Mouse (Mus musculus) megakaryocyte-erythroid progenitor cell, adult 5-6 weeks (primary cell): ENCODE results near the gene Iqgap3. TPM values are rescaled to one million over a fixed set of nuclear protein-coding genes. Genes with fewer than 3 reads are reported as not detected.

Experiments
- ATAC-seq: replicated peaks from 2 replicates; pipeline ENCODE4 v1.8.0; 2016; ENCODE audit warnings: mild to moderate bottlenecking, inconsistent platforms; ENCODE audit not compliant: severe bottlenecking, poor library complexity, low FRiP score, low TSS enrichment
- total RNA-seq, 2 experiments: library from RNA; stranded (forward) in 1 of 2; stranded (reverse) in 1 of 2; fragments of 200-1000, 215-1000 nt in 1 of 2; fragments of >200 nt in 1 of 2; fragmentation: Nextera tagmentation in 1 of 2; gene quantifications; 2 replicates each; pipeline ENCODE4 v1.2.3; 2014 to 2017

Iqgap3 gene
- total RNA-seq, 2 experiments from 2014 or later, result 15.2 to 16.0 TPM

DNA sequence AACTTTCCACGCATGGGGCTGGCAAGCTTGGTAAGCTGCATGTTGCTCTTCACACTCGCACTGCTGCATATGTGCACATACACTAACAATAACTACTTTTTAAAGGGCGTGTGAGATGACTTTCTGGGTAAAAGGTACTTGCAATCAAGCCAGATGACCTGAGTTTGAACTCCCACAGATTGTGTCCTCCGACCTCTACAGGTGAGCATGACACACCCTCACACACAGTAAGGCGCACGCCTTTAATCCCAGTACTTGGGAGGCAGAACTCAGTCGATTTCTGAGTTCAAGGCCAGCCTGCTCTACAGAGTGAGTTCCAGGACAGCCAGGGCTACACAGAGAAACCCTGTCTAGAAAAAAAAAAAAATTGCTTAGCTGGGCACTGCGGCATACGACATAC lies 54.6 kb downstream of the Iqgap3 start:
- no peak for ATAC-seq

DNA sequence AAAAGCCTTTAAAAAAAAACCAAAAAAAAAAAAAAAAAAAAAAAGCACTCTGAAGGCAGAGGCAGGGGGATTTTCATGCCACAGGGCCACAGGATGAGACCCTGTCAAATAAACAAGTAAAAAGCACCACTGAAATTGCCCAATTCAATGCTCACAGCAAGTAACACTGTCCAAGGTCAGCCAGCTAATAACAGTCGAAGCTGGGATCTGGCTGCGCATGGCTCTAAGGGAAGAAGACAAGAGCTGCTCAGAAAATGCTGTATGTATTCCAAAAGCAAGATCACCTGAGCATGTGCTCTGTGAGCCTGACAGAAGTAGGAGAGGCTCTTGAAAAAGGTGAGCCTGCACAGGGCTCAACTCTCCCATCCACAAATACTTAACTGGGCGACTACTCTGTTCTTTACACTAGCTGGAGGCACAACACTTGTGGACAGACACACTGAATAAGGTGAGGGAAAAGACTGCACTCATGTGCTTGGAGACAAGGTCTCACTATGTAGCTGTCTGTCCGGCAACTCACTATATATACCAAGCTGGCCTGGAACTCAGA lies 55.2 kb downstream of the Iqgap3 start:
- no peak for ATAC-seq

- ATAC-seq, result no peak
Measured at GRCm38 (mm10) chr3:88137821-88138220, 56.0 kb downstream of the Iqgap3 start.

GRCm38 (mm10) chr3:88138336-88139242 lies 56.8 kb downstream of the Iqgap3 start:
- peak; percentile 76 for ATAC-seq

- ATAC-seq, result no peak
Measured at GRCm38 (mm10) chr3:88139243-88140177, 57.7 kb downstream of the Iqgap3 start.

DNA sequence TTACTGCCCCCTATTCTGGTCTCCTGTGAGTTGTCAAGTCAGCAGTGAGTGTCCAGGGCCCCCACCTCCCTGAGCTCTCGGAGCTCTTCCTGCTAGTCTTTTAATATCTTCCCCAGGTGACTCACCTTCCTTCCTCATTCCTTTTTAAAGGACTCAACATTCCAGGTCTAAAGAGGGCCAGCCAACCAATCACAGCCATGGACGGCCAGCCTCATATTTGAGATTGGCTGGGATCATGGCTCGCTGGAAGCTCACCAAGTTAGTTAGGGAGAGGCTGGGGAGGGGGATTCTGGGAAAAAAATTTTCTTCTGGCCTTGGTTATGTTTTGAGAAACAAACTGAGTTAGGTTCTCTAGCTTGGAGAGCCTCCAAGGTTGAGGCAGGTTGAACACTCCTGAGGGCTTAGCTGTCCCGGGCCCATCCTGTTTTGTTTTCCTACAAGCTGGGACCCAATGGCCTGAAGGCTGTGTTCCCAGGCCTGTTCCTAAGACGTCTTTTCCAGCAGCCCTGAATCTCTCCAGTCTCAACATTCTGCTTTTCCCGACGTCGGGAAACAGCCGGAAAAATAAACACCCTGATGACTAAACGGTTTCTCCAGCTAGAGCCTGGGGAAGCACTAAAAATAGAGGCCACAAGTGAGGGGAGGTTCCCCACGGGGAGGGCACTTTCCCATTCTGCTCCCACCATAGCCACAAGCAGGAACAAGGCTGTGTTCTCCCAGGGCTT lies 58.6 kb downstream of the Iqgap3 start:
- ATAC-seq, result no peak

DNA sequence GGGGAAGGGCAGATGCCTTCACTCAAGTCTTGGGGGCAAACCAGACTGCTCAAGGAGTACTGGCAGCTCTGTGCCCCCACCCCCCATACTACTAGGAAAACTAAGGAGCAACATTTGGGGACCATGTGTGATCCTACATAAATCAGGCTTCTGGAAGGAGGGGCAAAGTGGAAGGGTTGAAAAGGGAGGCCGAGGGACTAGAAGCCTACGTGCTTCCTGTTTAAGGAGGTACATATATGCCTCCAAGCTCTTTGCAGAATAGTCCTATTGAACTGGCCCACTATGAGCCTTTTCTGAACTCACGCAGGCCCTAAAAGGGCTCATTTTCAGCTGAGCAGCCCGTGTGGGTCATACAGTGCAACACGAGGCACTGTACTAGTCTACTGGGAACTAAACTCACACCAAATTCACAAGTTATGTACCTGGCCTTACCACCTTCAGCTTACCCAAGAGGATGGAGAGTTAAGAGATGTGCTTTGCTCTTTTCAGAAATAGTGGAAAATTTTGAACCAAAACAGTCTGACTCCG lies 59.2 kb downstream of the Iqgap3 start:
- no peak for ATAC-seq

- no peak for ATAC-seq
Measured at GRCm38 (mm10) chr3:88141439-88141786, 59.6 kb downstream of the Iqgap3 start.

DNA sequence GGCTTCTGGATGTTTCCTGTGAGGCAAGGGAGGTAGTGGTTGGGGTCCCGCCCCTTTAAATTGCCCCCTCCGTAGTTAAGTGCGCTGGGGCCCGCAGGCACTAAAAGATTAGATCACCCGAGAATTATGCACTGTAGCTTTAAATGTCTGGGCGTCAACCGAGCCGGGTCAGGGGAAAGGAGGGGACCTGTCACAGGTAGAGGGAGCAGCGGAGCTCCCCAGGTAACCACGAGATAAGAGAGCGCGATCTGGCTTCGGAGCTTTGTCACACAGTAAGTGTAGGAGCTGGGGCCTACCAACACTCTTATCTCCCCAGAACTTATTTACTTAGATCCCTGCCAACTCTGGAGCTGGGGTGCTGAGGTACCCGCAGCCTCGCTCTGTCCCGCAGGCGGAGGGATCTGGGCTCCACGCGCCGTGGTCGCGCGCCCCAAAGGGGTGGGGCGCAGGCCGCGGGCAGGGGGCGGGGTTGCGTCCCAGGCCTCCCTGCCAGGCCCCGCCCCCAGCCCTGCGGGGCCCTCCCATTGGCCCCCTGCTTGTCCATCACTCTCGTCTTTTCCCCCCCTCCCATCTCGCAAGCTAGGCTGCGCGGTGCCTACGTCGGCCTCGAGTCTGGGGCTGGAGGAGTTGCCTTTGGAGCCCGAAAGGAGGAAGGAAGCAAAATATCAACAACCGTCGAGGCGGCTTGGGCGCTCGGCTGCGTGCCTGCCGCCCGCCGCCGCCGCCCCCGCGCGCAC lies 60.2 kb downstream of the Iqgap3 start, which contains the start of gene Mef2d:
Gene Mef2d (plus strand): TSS at position 586 of the 737 bp plus-strand sequence.
- ATAC-seq, result peak; percentile 64

GRCm38 (mm10) chr3:88142546-88142915 lies 60.8 kb downstream of the Iqgap3 start:
- ATAC-seq, result no peak

DNA sequence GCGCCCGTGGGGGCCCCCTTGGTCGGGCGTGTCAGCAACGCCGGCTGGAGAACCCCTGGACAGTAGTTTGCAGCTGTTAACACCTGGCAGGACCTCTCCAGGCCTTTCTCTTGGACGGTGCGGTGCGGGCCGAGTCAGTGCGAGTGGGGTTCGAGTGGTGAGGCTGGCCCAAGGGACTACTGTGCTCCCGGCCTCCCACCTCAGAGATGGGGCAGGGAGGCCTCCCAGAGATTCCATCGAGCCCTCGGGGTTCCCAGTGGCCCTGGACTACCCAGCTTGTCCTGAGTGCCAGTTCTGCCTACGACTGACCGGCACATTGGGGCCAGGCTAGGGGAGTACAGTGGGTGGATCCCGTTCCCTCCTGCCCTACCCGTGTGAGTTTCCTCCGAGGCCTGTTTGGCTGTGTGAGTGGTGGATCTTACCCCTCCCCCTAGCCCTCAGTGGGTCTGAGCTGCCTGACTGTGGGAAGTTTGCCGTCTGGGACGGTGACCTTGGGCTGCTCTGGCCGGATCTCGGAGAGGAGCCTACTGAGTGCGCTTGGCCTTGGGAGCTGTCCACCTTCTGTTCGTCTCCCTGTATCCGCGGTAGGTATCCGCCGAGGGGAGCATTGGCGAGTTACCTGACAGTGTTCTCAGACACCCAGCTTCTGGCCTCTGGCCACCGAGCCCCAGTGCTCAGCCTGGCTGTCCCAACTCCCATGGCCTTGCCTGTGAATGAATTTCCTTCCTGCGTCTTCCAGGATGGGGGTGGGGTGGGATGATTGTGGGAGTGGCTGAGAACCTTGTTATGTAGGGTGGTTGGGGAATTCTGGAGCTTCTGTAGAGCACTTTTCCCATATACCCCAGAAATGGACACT lies 61.4 kb downstream of the Iqgap3 start:
- ATAC-seq, result 0 out of 2 replicates have a peak, but pooled peaks have one; percentile 2

DNA sequence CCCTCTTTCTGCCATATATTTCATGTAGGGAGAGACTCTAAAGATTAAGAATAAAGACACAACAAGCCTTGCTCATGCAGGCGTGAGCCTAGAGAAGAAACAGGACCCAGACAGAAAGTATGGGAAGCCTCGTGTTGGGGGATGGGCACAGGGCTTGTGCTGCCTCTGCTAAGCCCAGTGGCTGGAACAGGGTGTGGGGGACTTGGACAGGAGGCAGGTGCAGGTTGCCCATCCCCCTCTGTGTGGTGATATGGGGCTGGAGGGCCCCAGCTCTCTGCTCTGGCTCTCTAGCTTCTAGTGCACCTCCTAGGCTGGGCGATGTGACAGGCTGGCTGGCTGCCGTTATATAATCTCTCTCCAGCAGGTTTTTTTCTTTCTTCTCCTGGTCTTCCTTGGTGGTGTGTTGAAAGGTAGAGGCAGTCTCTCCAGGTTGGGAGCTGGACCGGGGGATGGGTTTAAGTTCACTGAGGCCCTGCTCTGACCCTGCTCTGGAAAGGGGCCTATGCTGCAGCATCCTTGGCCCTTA lies 62.3 kb downstream of the Iqgap3 start:
- ATAC-seq, result peak; percentile 26; the same call in 1 of the 2 replicates

DNA sequence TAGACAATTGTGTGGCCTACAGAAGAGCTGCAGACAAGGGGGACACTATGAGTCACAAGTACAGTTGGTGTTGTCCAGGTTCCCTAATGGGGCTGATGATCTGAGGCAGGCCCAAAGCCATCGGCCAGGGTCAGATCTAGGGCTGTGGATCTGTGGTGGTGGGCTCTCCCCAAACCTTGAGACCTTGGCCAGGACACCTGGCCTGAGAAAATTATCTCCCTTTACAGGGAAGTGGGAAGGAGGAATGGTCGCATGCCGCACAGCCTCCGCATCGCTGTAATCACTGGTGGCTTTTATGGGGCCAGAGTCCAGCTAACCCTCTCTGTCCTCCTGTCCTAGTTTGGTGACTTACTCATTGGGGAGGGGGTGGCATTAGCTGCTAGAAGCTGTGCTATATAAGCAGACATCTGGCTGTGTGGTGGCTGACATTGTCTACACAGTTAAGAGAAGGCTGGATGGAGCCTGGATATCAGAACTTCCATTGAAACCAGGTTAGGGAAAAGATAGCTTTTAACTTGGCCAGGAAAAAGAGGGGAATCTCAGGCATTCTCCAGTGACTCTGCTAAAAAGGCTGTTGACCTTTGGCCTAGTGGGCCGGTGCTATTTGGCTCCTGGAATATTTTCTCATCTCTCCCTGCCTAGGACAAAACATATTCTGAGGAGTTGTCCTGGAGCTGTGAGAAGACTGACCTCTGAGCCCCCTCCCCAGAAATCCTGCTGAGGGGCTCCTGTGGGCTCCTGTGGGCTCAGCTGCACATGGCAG lies 63.1 kb downstream of the Iqgap3 start:
- ATAC-seq, result no peak

DNA sequence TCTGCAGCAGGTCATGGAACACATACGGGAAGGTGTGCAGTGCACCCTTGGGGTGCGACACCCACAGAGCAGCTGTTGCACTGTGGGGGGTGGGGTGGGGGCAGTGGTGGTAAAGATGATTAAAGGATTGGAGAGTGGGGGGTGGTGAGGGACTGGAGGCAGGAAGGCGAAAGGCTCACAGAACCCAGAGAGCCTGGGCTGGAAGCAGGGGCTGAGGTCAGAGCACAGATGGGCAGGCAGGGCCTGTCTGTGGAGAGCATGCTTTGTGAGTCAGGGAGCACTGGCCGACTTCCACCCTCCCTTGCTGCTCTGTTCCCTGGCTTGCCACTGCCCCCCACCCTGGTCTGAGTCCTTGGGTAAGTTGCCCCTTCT lies 63.6 kb downstream of the Iqgap3 start:
- no peak for ATAC-seq

DNA sequence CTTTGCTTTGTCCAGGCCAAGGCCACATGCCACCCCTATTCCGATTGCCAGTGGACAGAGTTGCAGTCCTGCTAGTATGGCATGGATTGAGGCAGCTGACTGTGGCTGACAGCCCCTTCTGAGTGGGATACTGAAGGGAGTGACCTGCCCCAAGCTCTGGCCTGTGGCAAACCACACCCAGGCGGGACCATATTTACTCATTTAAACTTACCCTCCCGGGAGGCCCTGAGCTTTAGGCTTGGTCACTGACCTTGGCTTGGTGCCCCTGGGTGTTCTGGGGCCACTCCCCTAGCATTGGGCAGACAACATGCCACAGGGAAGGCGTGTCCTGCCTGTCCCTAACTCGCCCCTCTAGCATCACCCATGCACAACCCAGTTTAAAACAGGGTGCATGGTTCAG lies 64.2 kb downstream of the Iqgap3 start:
- no peak for ATAC-seq

DNA sequence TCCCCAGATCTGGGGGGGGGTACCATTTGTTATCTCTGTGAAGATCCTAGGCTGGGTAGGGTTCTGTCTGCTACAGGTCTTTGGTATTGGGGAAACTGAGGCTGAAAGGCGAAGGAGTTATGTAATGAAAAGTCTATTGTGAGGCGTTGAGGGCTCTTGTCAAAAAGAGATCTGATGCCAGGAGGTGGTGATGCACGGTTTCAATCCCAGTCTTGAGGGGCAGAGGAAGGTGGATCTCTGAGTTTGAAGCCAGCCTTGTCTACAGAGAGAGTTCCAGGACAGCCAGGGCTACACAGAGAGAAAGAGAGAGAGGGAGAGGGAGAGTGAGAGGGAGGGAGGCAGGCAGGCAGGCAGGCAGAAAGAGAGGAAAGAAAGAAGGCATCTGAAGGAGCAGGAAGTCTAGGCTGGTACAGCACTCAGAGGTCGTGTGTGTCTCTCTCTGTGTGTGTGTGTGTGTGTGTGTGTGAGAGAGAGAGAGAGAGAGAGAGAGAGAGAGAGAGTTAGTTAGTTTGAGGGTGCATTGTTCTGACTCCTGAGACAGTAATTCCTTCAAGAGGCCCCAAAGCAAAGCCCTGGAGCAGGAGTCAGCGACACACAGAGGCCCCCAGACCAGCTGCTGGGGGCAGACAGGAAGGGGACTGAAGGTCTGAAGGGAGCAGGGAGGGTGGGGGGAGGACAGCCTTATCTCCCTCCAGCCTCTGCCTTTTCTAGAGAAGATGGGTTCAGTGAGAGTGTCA lies 64.8 kb downstream of the Iqgap3 start:
- no peak for ATAC-seq
